Mouse (Mus musculus) heart, postnatal 10 days (tissue): ENCODE measurements at regions not wholly inside any gene's neighbourhood (a gene's known extent, or its start where the extent isn't known, plus 50 kb on each side); places are given as distances from the start of the nearest gene placed in this dataset.

Source experiments
- DNase-seq, 2 experiments: peaks; one replicate each; pipeline ENCODE4 v3.0.0; 2021
- intact Hi-C: fragments of 180-260 bp; cut with DNase I; formaldehyde crosslinking; loops from one replicate; pipeline ENCODE4 v1.15.1; 2025

GRCm38 (mm10) chrX:10397257-10397656 lies 87.7 kb upstream of the Tspan7 start:
- no peak for DNase-seq
- intact Hi-C loops = no loop called here

- intact Hi-C loops = no loop called here
- DNase-seq = no peak
Measured at GRCm38 (mm10) chrX:10411238-10411637, 73.7 kb upstream of the Tspan7 start.

GRCm38 (mm10) chrX:10422440-10422839 lies 62.5 kb upstream of the Tspan7 start:
- DNase-seq = peak in 1 of 2 experiments; percentile 1
- intact Hi-C loops = no loop called here
